Mouse (Mus musculus) liver, embryonic 14.5 days (tissue): Measurements from ENCODE around the gene Reln. TPM values are rescaled to one million over a fixed set of nuclear protein-coding genes. Genes with fewer than 3 reads are reported as not detected.

Experiments used
- ATAC-seq: fragments of 200-750 bp; cut with Nextera tagmentation; 2 replicates; pipeline ENCODE4 v1.8.0; 2017; ENCODE audit warnings: moderate number of reproducible peaks, mild to moderate bottlenecking, moderate library complexity; ENCODE audit not compliant: insufficient read depth
- DNase-seq, 3 experiments: peaks; one replicate each; pipeline ENCODE4 v3.0.0-alpha.2; 2012 to 2013; ENCODE audit warnings: low read depth in 3 of 3, low spot score in 3 of 3
- H3K27ac ChIP-seq: fragments of 300-500 bp; sonication (generic); 2 replicates; pipeline ENCODE4 v1.5.1; 2014; ENCODE audit warnings: moderate library complexity, mild to moderate bottlenecking, control low read depth, inconsistent platforms
- H3K27me3 ChIP-seq: fragments of 300-500 bp; sonication (generic); 2 replicates; pipeline ENCODE4 v1.6.1; 2014; ENCODE audit warnings: mild to moderate bottlenecking, low read length, moderate library complexity; ENCODE audit not compliant: control insufficient read depth, insufficient read depth
- H3K36me3 ChIP-seq: fragments of 300-500 bp; sonication (generic); replicated peaks from 2 replicates; pipeline ENCODE4 v1.6.1; 2014; ENCODE audit warnings: low read depth; ENCODE audit not compliant: control insufficient read depth, insufficient read depth
- H3K4me1 ChIP-seq, 2 experiments: fragments of 200-500 bp in 1 of 2; fragments of 300-500 bp in 1 of 2; sonication (generic) in 1 of 2; replicated peaks; 2 replicates each; pipeline ENCODE4 v1.6.1; 2012 to 2014; ENCODE audit warnings: antibody characterized with exemption in 1 of 2, inconsistent platforms in 1 of 2, low read length in 1 of 2; ENCODE audit not compliant: control insufficient read depth in 2 of 2, insufficient read depth in 2 of 2
- H3K4me2 ChIP-seq: fragments of 300-500 bp; sonication (generic); 2 replicates; pipeline ENCODE4 v1.6.1; 2014; ENCODE audit warnings: low read depth, mild to moderate bottlenecking, control low read depth, moderate library complexity
- H3K4me3 ChIP-seq, 2 experiments: fragments of 200-500 bp in 1 of 2; fragments of 300-500 bp in 1 of 2; sonication (generic) in 1 of 2; 2 replicates each; pipeline ENCODE4 v1.5.1; 2012 to 2014; ENCODE audit warnings: low read depth in 2 of 2, low read length in 2 of 2, mild to moderate bottlenecking in 2 of 2, control low read depth in 1 of 2, inconsistent platforms in 1 of 2, moderate library complexity in 1 of 2; ENCODE audit not compliant: insufficient read depth in 1 of 2
- H3K9ac ChIP-seq: fragments of 300-500 bp; sonication (generic); replicated peaks from 2 replicates; pipeline ENCODE4 v1.6.1; 2014; ENCODE audit warnings: mild to moderate bottlenecking, control low read depth, moderate library complexity
- H3K9me3 ChIP-seq: fragments of 300-500 bp; sonication (generic); 2 replicates; pipeline ENCODE4 v1.6.1; 2016; ENCODE audit warnings: low read length, mixed read lengths; ENCODE audit not compliant: control insufficient read depth
- CTCF ChIP-seq: IDR thresholded peaks from 2 replicates; pipeline ENCODE4 v1.5.1; 2016; ENCODE audit warnings: antibody characterized with exemption, low read depth, control low read depth
- EP300 ChIP-seq: IDR thresholded peaks from 2 replicates; pipeline ENCODE4 v1.6.1; 2016; ENCODE audit warnings: antibody characterized with exemption, low read depth
- WGBS: fragments of 180-500 bp; shearing (Covaris S2); extraction: QIAGEN DNeasy Blood & Tissue Kit; methylation state at CpG from one replicate; pipeline ENCODE4 v1.1.7; 2014; ENCODE audit not compliant: insufficient replicate concordance; 5-methylcytosine and 5-hydroxymethylcytosine counted together
- polyA plus RNA-seq, 2 experiments: library from polyadenylated mRNA; depleted of rRNA in 1 of 2; stranded (reverse) in 1 of 2; unstranded in 1 of 2; fragments of >200 nt; fragmentation: Nextera tagmentation in 1 of 2; extraction: Ambion mirVana in 1 of 2; gene quantifications; 2 replicates each; pipeline versions ENCODE4 v1.2.1 to v1.2.3; 2012 to 2014

The Reln gene
- polyA plus RNA-seq, 2 experiments = 25.7 to 38.7 TPM

- no peaks in the 10 kb centered on the region for H3K36me3 ChIP-seq
- ATAC-seq (no peak), DNase-seq (no peak)
- no peaks in the 10 kb centered on the region for H3K9me3 ChIP-seq
- no peak overlapping the region for H3K4me2 ChIP-seq
- no peaks in the 10 kb centered on the region for H3K27me3 ChIP-seq
- H3K4me3 ChIP-seq = no peak overlapping the region
- H3K4me1 ChIP-seq = no peaks in the 10 kb centered on the region
- WGBS = 74% methylated on average over 3 of the region's 3 CpGs
- no peak overlapping the region for H3K9ac ChIP-seq
- TF ChIP-seq CTCF (no peak), EP300 (no peak)
- H3K27ac ChIP-seq = no peak overlapping the region
These were observed 82.1 kb downstream of the Reln start for GRCm38 (mm10) chr5:22262351-22262765.

- H3K36me3 ChIP-seq = no peaks in the 10 kb centered on the region
- TF ChIP-seq EP300 (no peak), CTCF (no peak)
- no peaks in the 10 kb centered on the region for H3K27me3 ChIP-seq
- no peak overlapping the region for H3K4me2 ChIP-seq
- no peak overlapping the region for H3K27ac ChIP-seq
- DNase-seq (no peak), ATAC-seq (no peak)
- H3K4me1 ChIP-seq = no peaks in the 10 kb centered on the region
- no peaks in the 10 kb centered on the region for H3K9me3 ChIP-seq
- WGBS = 69% methylated on average over 3 of the region's 3 CpGs
- H3K9ac ChIP-seq = no peak overlapping the region
- no peak overlapping the region for H3K4me3 ChIP-seq
These were observed 89.2 kb downstream of the Reln start for GRCm38 (mm10) chr5:22255346-22255745.

GRCm38 (mm10) chr5:22253910-22254309 lies 90.6 kb downstream of the Reln start:
- H3K4me1 ChIP-seq = no peaks in the 10 kb centered on the region
- no peak for TF ChIP-seq CTCF
- TF ChIP-seq EP300 = no peak
- no peaks in the 10 kb centered on the region for H3K36me3 ChIP-seq
- no peaks in the 10 kb centered on the region for H3K27me3 ChIP-seq
- H3K27ac ChIP-seq = no peak overlapping the region
- DNase-seq = no peak
- H3K4me2 ChIP-seq = no peak overlapping the region
- no peak overlapping the region for H3K4me3 ChIP-seq
- H3K9me3 ChIP-seq = no peaks in the 10 kb centered on the region
- 65% methylated on average over 3 of the region's 3 CpGs for WGBS
- H3K9ac ChIP-seq = no peak overlapping the region
- ATAC-seq = no peak

- Histone ChIP-seq H3K9me3 (no peaks in the 10 kb centered on the region), H3K4me3 (no peak overlapping the region), H3K9ac (no peak overlapping the region), H3K4me2 (no peak overlapping the region), H3K36me3 (no peaks in the 10 kb centered on the region), H3K27me3 (no peaks in the 10 kb centered on the region), H3K4me1 (no peaks in the 10 kb centered on the region), H3K27ac (no peak overlapping the region)
- no peak for TF ChIP-seq CTCF
- no peak for TF ChIP-seq EP300
- no peak for DNase-seq
- 72% methylated on average over 6 of the region's 6 CpGs for WGBS
- ATAC-seq = no peak
These were observed 91.2 kb downstream of the Reln start for GRCm38 (mm10) chr5:22253318-22253717.

GRCm38 (mm10) chr5:22247850-22248249 lies 96.7 kb downstream of the Reln start:
- H3K27me3 ChIP-seq = no peaks in the 10 kb centered on the region
- WGBS = 66% methylated on average over 6 of the region's 6 CpGs
- no peaks in the 10 kb centered on the region for H3K9me3 ChIP-seq
- H3K36me3 ChIP-seq = no peaks in the 10 kb centered on the region
- no peak overlapping the region for H3K27ac ChIP-seq
- H3K4me3 ChIP-seq = no peak overlapping the region
- no peak for TF ChIP-seq EP300
- no peak for TF ChIP-seq CTCF
- no peak overlapping the region for H3K9ac ChIP-seq
- ATAC-seq (no peak), DNase-seq (no peak)
- no peak overlapping the region for H3K4me2 ChIP-seq
- H3K4me1 ChIP-seq = no peaks in the 10 kb centered on the region
